ENCODE assay signal across 26 mouse cellular contexts in genomic region chr11:58116560-58116959, GRCm38 (mm10). TPM values are rescaled to one million over a fixed set of nuclear protein-coding genes. Genes with fewer than 3 reads are reported as not detected.
DNase-seq lines count a peak whose midpoint lies in the region; ATAC-seq and TF ChIP-seq lines count a peak whose summit lies in the region.
"Had no signal": no experiment of that assay in that cellular context is flagged by ENCODE, and none has a peak within 500 bp of the region (broad histone marks: within the 10 kb centered on the region; RNA-seq: fewer than 3 reads in every experiment).

No protein-coding gene starts in this region.

- no peaks in the 10 kb centered on the region for H3K27me3 ChIP-seq in heart, embryonic 16.5 days (ENCODE audit: control insufficient read depth, insufficient read depth, low read length)
- H3K27me3 ChIP-seq: embryonic facial prominence, embryonic 15.5 days; hindbrain, embryonic 12.5 days; limb, embryonic 13.5 days had no signal

- no peak overlapping the region for H3K4me2 ChIP-seq in heart, embryonic 16.5 days (ENCODE audit: low read depth, low read length)
- H3K4me2 ChIP-seq: embryonic facial prominence, embryonic 15.5 days; hindbrain, embryonic 12.5 days; limb, embryonic 13.5 days; lung, embryonic 14.5 days had no signal

- no peak overlapping the region for H3K9ac ChIP-seq in heart, embryonic 16.5 days (ENCODE audit: low read length)
- H3K9ac ChIP-seq: embryonic facial prominence, embryonic 15.5 days; hindbrain, embryonic 12.5 days; limb, embryonic 13.5 days; liver, embryonic 14.5 days; lung, embryonic 14.5 days had no signal

- peaks cover 16% of the 10 kb centered on the region for H3K4me1 ChIP-seq in heart, embryonic 16.5 days (ENCODE audit: control insufficient read depth, insufficient read depth, low read length)
- H3K4me1 ChIP-seq: embryonic facial prominence, embryonic 15.5 days; hindbrain, embryonic 12.5 days; limb, embryonic 13.5 days; midbrain, embryonic 10.5 days had no signal

- no peak for ATAC-seq in heart, embryonic 16.5 days (replicated peaks; ENCODE audit: extremely low read depth, insufficient read depth, low FRiP score)
- peak; percentile 52 for ATAC-seq in megakaryocyte, adult 5-6 weeks (ENCODE audit: poor library complexity, severe bottlenecking)
- ATAC-seq: forebrain, embryonic 14.5 days had no signal

- no peaks in the 10 kb centered on the region for H3K9me3 ChIP-seq in heart, embryonic 16.5 days (replicated peaks; ENCODE audit: control insufficient read depth, low read length)
- H3K9me3 ChIP-seq: embryonic facial prominence, embryonic 15.5 days; hindbrain, embryonic 12.5 days; limb, embryonic 13.5 days; midbrain, embryonic 10.5 days had no signal

- WGBS in heart, embryonic 16.5 days = 69% methylated on average over 1 of the region's 1 CpGs

- H3K36me3 ChIP-seq in heart, embryonic 16.5 days (ENCODE audit: control insufficient read depth, insufficient read depth) = peaks cover 58% of the 10 kb centered on the region

- no peak for TF ChIP-seq CTCF in gastrocnemius, adult 2 months (IDR thresholded peaks at IDR 0.05)

- intact Hi-C loops in gastrocnemius, adult 2 months (cut with DNase I) = loop anchor here (5.0 kb wide), 1 partner anchor 51 kb away; the partner anchor contains the start of gene Gemin5
- intact Hi-C loops in gastrocnemius, postnatal 36 days (cut with DNase I) = no loop called here

- no peak for DNase-seq in gastrocnemius, adult 2 months
- no peak for DNase-seq in gastrocnemius, postnatal 36 days
- DNase-seq in heart, adult 11 months = no peak
- DNase-seq in 416B (ENCODE audit: low read depth) = peak; percentile 84
- DNase-seq in lung, postnatal 36 days = no peak
- no peak for DNase-seq in ovary, postnatal 14 days (ENCODE audit: low spot score)
- DNase-seq: adrenal gland, postnatal 25 days; cerebellum, adult 9-10 months; kidney, adult 8-10 months; kidney, postnatal 25 days; lung, embryonic 14.5 days had no signal

- peak overlapping the region; percentile 40 for H3K4me3 ChIP-seq in gastrocnemius, adult 2 months
- H3K4me3 ChIP-seq in heart, embryonic 16.5 days (ENCODE audit: low read length) = no peak overlapping the region
- H3K4me3 ChIP-seq: embryonic facial prominence, embryonic 15.5 days; hindbrain, embryonic 12.5 days; limb, embryonic 13.5 days; midbrain, embryonic 10.5 days had no signal

- H3K27ac ChIP-seq in gastrocnemius, adult 2 months = peak overlapping the region; percentile 75
- peak overlapping the region; percentile 71 for H3K27ac ChIP-seq in heart, embryonic 16.5 days (ENCODE audit: low read length)
- H3K27ac ChIP-seq: embryonic facial prominence, embryonic 15.5 days; hindbrain, embryonic 12.5 days; limb, embryonic 13.5 days; liver, embryonic 14.5 days; midbrain, embryonic 10.5 days had no signal

RNA-seq across cellular contexts. Expression of gene Cnot8, which starts 12.6 kb away (rescaled TPM):
- 10 to 100 TPM; 28.4 to 38.0 TPM for total RNA-seq in gastrocnemius, adult 2 months (2021)
- total RNA-seq in gastrocnemius, postnatal 36 days (2021) = 10 to 100 TPM; 27.0 to 31.4 TPM
- polyA plus RNA-seq in heart, embryonic 16.5 days (2015; fragmentation: Nextera tagmentation; extraction: Ambion mirVana) = 79.9 and 91.3 TPM in 2 replicates
- total RNA-seq in megakaryocyte, adult 5-6 weeks (2015) = 57.4 and 62.3 TPM in 2 replicates
- total RNA-seq in megakaryocyte, adult 5-6 weeks (2017) = 86.3 and 88.8 TPM in 2 replicates

RNA-seq across cellular contexts. Expression of gene Gm12248, which starts 23.6 kb away (rescaled TPM):
- not detected for total RNA-seq in gastrocnemius, adult 2 months (2021)
- total RNA-seq in gastrocnemius, postnatal 36 days (2021) = not detected
- polyA plus RNA-seq in heart, embryonic 16.5 days (2015; fragmentation: Nextera tagmentation; extraction: Ambion mirVana) = not detected in 2 replicates
- not detected in 2 replicates for total RNA-seq in megakaryocyte, adult 5-6 weeks (2015)
- total RNA-seq in megakaryocyte, adult 5-6 weeks (2017) = not detected in 2 replicates
- total RNA-seq: gastrocnemius, adult 8-10 months; layer of hippocampus, adult 8-10 months; left cerebral cortex, postnatal 14 days; midbrain, postnatal 0 days; neutrophil, adult 5-6 weeks had no signal
- polyA plus RNA-seq: brain, embryonic 14.5 days; embryonic facial prominence, embryonic 15.5 days; forebrain, embryonic 14.5 days; frontal cortex, adult 2 months; limb, embryonic 13.5 days; liver, embryonic 14.5 days; lung, embryonic 14.5 days; midbrain, embryonic 10.5 days; midbrain, postnatal 0 days had no signal

RNA-seq across cellular contexts. Expression of gene Gemin5, which starts 51.8 kb away (rescaled TPM):
- total RNA-seq in gastrocnemius, adult 2 months (2021) = 10 to 100 TPM in 1 of 2 experiments, 1 to 10 TPM in 1; 8.7 to 10.9 TPM
- total RNA-seq in gastrocnemius, postnatal 36 days (2021) = 1 to 10 TPM; 8.9 to 9.3 TPM
- 11.5 and 12.4 TPM in 2 replicates for polyA plus RNA-seq in heart, embryonic 16.5 days (2015; fragmentation: Nextera tagmentation; extraction: Ambion mirVana)
- 3.4 and 7.3 TPM in 2 replicates for total RNA-seq in megakaryocyte, adult 5-6 weeks (2015)
- total RNA-seq in megakaryocyte, adult 5-6 weeks (2017) = 7.4 and 7.8 TPM in 2 replicates

RNA-seq across cellular contexts. Expression of gene Mrpl22, which starts 54.9 kb away (rescaled TPM):
- 10 to 100 TPM; 35.6 to 45.8 TPM for total RNA-seq in gastrocnemius, adult 2 months (2021)
- 10 to 100 TPM; 35.5 to 39.1 TPM for total RNA-seq in gastrocnemius, postnatal 36 days (2021)
- polyA plus RNA-seq in heart, embryonic 16.5 days (2015; fragmentation: Nextera tagmentation; extraction: Ambion mirVana) = 112 TPM in 2 replicates
- 45.0 and 47.8 TPM in 2 replicates for total RNA-seq in megakaryocyte, adult 5-6 weeks (2015)
- total RNA-seq in megakaryocyte, adult 5-6 weeks (2017) = 29.6 and 31.8 TPM in 2 replicates
